Mouse (Mus musculus): ENCODE results near the gene Wfdc5.
A peak's percentile ranks its signal among the peaks of the same experiment; 100 is the strongest.

Gene Wfdc5

GRCm38 (mm10) chr2:164174649-164175395, 7.7 kb downstream of the Wfdc5 start:
- no peak for DNase-seq (ENCODE audit: low read depth, low spot score)

- DNase-seq (ENCODE audit: low read depth, low spot score) = no peak
Observed at GRCm38 (mm10) chr2:164173394-164173793, 9.1 kb downstream of the Wfdc5 start.

- no peak for DNase-seq (ENCODE audit: low read depth, low spot score)
Observed at GRCm38 (mm10) chr2:164170902-164171301, 11.6 kb downstream of the Wfdc5 start, which contains the start of gene Kcns1. Kcns1 (minus strand) TSS chr2:164171113.

- DNase-seq (ENCODE audit: low read depth, low spot score) = no peak
Observed at GRCm38 (mm10) chr2:164170326-164170725, 12.2 kb downstream of the Wfdc5 start.

- DNase-seq (ENCODE audit: low read depth, low spot score) = peak; percentile 68
Observed at GRCm38 (mm10) chr2:164168571-164168946, 14.0 kb downstream of the Wfdc5 start.

GRCm38 (mm10) chr2:164167752-164168570, 14.6 kb downstream of the Wfdc5 start:
- DNase-seq (ENCODE audit: low read depth, low spot score) = peak; percentile 47

- no peak for DNase-seq (ENCODE audit: low read depth, low spot score)
Observed at GRCm38 (mm10) chr2:164164941-164165340, 17.6 kb downstream of the Wfdc5 start.

- DNase-seq (ENCODE audit: low read depth, low spot score) = no peak
Observed at GRCm38 (mm10) chr2:164161515-164162055, 21.0 kb downstream of the Wfdc5 start.

GRCm38 (mm10) chr2:164158838-164159237, 23.7 kb downstream of the Wfdc5 start:
- no peak for DNase-seq (ENCODE audit: low read depth, low spot score)

GRCm38 (mm10) chr2:164156158-164156557, 26.4 kb downstream of the Wfdc5 start:
- no peak for DNase-seq (ENCODE audit: low read depth, low spot score)

GRCm38 (mm10) chr2:164154007-164154406, 28.5 kb downstream of the Wfdc5 start:
- DNase-seq (ENCODE audit: low read depth, low spot score) = no peak

- DNase-seq (ENCODE audit: low read depth, low spot score) = no peak
Observed at GRCm38 (mm10) chr2:164152341-164152740, 30.2 kb downstream of the Wfdc5 start.

- DNase-seq (ENCODE audit: low read depth, low spot score) = peak; percentile 47
Observed at GRCm38 (mm10) chr2:164150086-164150760, 32.3 kb downstream of the Wfdc5 start.

- DNase-seq (ENCODE audit: low read depth, low spot score) = no peak
Observed at GRCm38 (mm10) chr2:164146556-164146955, 36.0 kb downstream of the Wfdc5 start.

- no peak for DNase-seq (ENCODE audit: low read depth, low spot score)
Observed at GRCm38 (mm10) chr2:164144541-164144940, 38.0 kb downstream of the Wfdc5 start.

- no peak for DNase-seq (ENCODE audit: low read depth, low spot score)
Observed at GRCm38 (mm10) chr2:164144025-164144424, 38.5 kb downstream of the Wfdc5 start.

GRCm38 (mm10) chr2:164142021-164142420, 40.5 kb downstream of the Wfdc5 start:
- no peak for DNase-seq (ENCODE audit: low read depth, low spot score)

- DNase-seq (ENCODE audit: low read depth, low spot score) = no peak
Observed at GRCm38 (mm10) chr2:164137754-164138153, 44.8 kb downstream of the Wfdc5 start.

- no peak for DNase-seq (ENCODE audit: low read depth, low spot score)
Observed at GRCm38 (mm10) chr2:164136393-164136792, 46.1 kb downstream of the Wfdc5 start.

- no peak for DNase-seq (ENCODE audit: low read depth, low spot score)
Observed at GRCm38 (mm10) chr2:164135367-164135766, 47.2 kb downstream of the Wfdc5 start.

GRCm38 (mm10) chr2:164134563-164134962, 48.0 kb downstream of the Wfdc5 start:
- no peak for DNase-seq (ENCODE audit: low read depth, low spot score)

- DNase-seq (ENCODE audit: low read depth, low spot score) = no peak
Observed at GRCm38 (mm10) chr2:164131586-164131985, 51.0 kb downstream of the Wfdc5 start.

Measured in R1 (cell line).